Mouse (Mus musculus): ENCODE data around the gene Cmya5.

- TF ChIP-seq CTCF (conservative IDR thresholded peaks at IDR 0.05; ENCODE audit: low read length) (no peak), NANOG (IDR thresholded peaks at IDR 0.05; ENCODE audit: borderline replicate concordance, low read length) (no peak), POU5F1 (IDR thresholded peaks at IDR 0.05; ENCODE audit: borderline replicate concordance, low read length) (no peak)
Measured at GRCm38 (mm10) chr13:93058551-93059011, 85.9 kb downstream of the Cmya5 start.
